Mouse (Mus musculus): ENCODE measurements around the gene Slfn2. TPM values are rescaled to one million over a fixed set of nuclear protein-coding genes. Genes with fewer than 3 reads are reported as not detected.
"Not testable (repeated sequence)": the region's sequence is repeated elsewhere in the genome, so short reads cannot be mapped to it uniquely, and the experiment has no call there.

Slfn2 gene
- 4.5 and 5.5 TPM in 2 replicates for polyA plus RNA-seq (2014; fragmentation: Nextera tagmentation; extraction: Ambion mirVana)

- no peak within 1 kb of the TSS for H3K27ac ChIP-seq (replicated peaks in 1 of 2; ENCODE audit: control insufficient read depth in 1 of 2, insufficient read depth in 1 of 2, low read depth in 2 of 2, low read length in 2 of 2)
- H3K4me3 ChIP-seq (ENCODE audit: control insufficient read depth in 1 of 2, insufficient read depth in 1 of 2, low read depth in 1 of 2, low read length in 2 of 2) = peak within 1 kb of the TSS in 1 of 2 experiments; percentile 0; a peak in 2 of 4 replicates
- ATAC-seq (ENCODE audit: insufficient number of reproducible peaks, insufficient read depth, low FRiP score, low read depth) = no peak
- no peaks in the 10 kb centered on the region for H3K27me3 ChIP-seq (ENCODE audit: control insufficient read depth, insufficient read depth, low read length)
- peak within 1 kb of the TSS; percentile 26; the same call in 1 of the 2 replicates for H3K4me2 ChIP-seq (ENCODE audit: low read length)
- whole genome bisulfite sequencing = 60% methylated on average over 2 of the region's 2 CpGs
- no peaks in the 10 kb centered on the region for H3K9me3 ChIP-seq (ENCODE audit: control insufficient read depth, low read length)
- H3K36me3 ChIP-seq (ENCODE audit: control insufficient read depth, insufficient read depth, low read length) = no peaks in the 10 kb centered on the region
- H3K9ac ChIP-seq (ENCODE audit: low read length) = no peak within 1 kb of the TSS; the same call in 1 of the 2 replicates
- H3K4me1 ChIP-seq (ENCODE audit: control insufficient read depth in 2 of 2, insufficient read depth in 2 of 2, low read length in 2 of 2) = peaks cover 7 to 13% of the 10 kb centered on the region in 2 experiments; a peak in 3 of 4 replicates
Measured at GRCm38 (mm10) chr11:83064946-83065345, at the start of gene Slfn2. Gene Slfn2 (plus strand): TSS chr11:83065112.

- no peaks in the 10 kb centered on the region for H3K9me3 ChIP-seq (ENCODE audit: control insufficient read depth, low read length)
- ATAC-seq (ENCODE audit: insufficient number of reproducible peaks, insufficient read depth, low FRiP score, low read depth) = no peak
- H3K9ac ChIP-seq (ENCODE audit: low read length) = no peak overlapping the region
- no peak overlapping the region for H3K4me3 ChIP-seq (ENCODE audit: control insufficient read depth in 1 of 2, insufficient read depth in 1 of 2, low read depth in 1 of 2, low read length in 2 of 2)
- H3K27ac ChIP-seq (replicated peaks in 1 of 2; ENCODE audit: control insufficient read depth in 1 of 2, insufficient read depth in 1 of 2, low read depth in 2 of 2, low read length in 2 of 2) = no peak overlapping the region
- H3K27me3 ChIP-seq (ENCODE audit: control insufficient read depth, insufficient read depth, low read length) = no peaks in the 10 kb centered on the region
- no peaks in the 10 kb centered on the region for H3K4me1 ChIP-seq (ENCODE audit: control insufficient read depth in 2 of 2, insufficient read depth in 2 of 2, low read length in 2 of 2)
- H3K4me2 ChIP-seq (ENCODE audit: low read length) = no peak overlapping the region
- H3K36me3 ChIP-seq (ENCODE audit: control insufficient read depth, insufficient read depth, low read length) = no peaks in the 10 kb centered on the region
Measured at GRCm38 (mm10) chr11:83016093-83016492, 48.8 kb upstream of the Slfn2 start.

- H3K4me3 ChIP-seq (ENCODE audit: control insufficient read depth in 1 of 2, insufficient read depth in 1 of 2, low read depth in 1 of 2, low read length in 2 of 2); H3K36me3 ChIP-seq (ENCODE audit: control insufficient read depth, insufficient read depth, low read length); H3K9ac ChIP-seq (ENCODE audit: low read length); H3K27me3 ChIP-seq (ENCODE audit: control insufficient read depth, insufficient read depth, low read length); H3K4me2 ChIP-seq (ENCODE audit: low read length); ATAC-seq (ENCODE audit: insufficient number of reproducible peaks, insufficient read depth, low FRiP score, low read depth); H3K9me3 ChIP-seq (ENCODE audit: control insufficient read depth, low read length); H3K4me1 ChIP-seq (ENCODE audit: control insufficient read depth in 2 of 2, insufficient read depth in 2 of 2, low read length in 2 of 2): not testable (repeated sequence)
- WGBS = 60% methylated on average over 18 of the region's 18 CpGs
- 0 out of 4 replicates have a peak overlapping the region, but pooled peaks of 1 of the 2 experiments have one; percentile 9 for H3K27ac ChIP-seq (replicated peaks in 1 of 2; ENCODE audit: control insufficient read depth in 1 of 2, insufficient read depth in 1 of 2, low read depth in 2 of 2, low read length in 2 of 2)
Measured at GRCm38 (mm10) chr11:83019561-83020519, 45.1 kb upstream of the Slfn2 start.

GRCm38 (mm10) chr11:83020621-83021020 lies 44.3 kb upstream of the Slfn2 start, which contains the start of gene Slfn8:
Gene Slfn8 (minus strand): TSS chr11:83020810.
- Histone ChIP-seq H3K9ac (ENCODE audit: low read length) (no peak within 1 kb of the TSS), H3K27me3 (ENCODE audit: control insufficient read depth, insufficient read depth, low read length) (no peaks in the 10 kb centered on the region), H3K27ac (replicated peaks in 1 of 2; ENCODE audit: control insufficient read depth in 1 of 2, insufficient read depth in 1 of 2, low read depth in 2 of 2, low read length in 2 of 2) (0 out of 4 replicates have a peak within 1 kb of the TSS, but pooled peaks of 1 of the 2 experiments have one; percentile 9), H3K4me2 (ENCODE audit: low read length) (no peak within 1 kb of the TSS), H3K9me3 (ENCODE audit: control insufficient read depth, low read length) (no peaks in the 10 kb centered on the region), H3K4me1 (ENCODE audit: control insufficient read depth in 2 of 2, insufficient read depth in 2 of 2, low read length in 2 of 2) (no peaks in the 10 kb centered on the region), H3K36me3 (ENCODE audit: control insufficient read depth, insufficient read depth, low read length) (no peaks in the 10 kb centered on the region), H3K4me3 (ENCODE audit: control insufficient read depth in 1 of 2, insufficient read depth in 1 of 2, low read depth in 1 of 2, low read length in 2 of 2) (no peak within 1 kb of the TSS; a peak in 1 of 4 replicates)
- 76% methylated on average over 5 of the region's 5 CpGs for WGBS
- no peak for ATAC-seq (ENCODE audit: insufficient number of reproducible peaks, insufficient read depth, low FRiP score, low read depth)

GRCm38 (mm10) chr11:83038686-83039085 lies 26.2 kb upstream of the Slfn2 start:
- not testable (repeated sequence) for H3K9me3 ChIP-seq (ENCODE audit: control insufficient read depth, low read length); H3K4me1 ChIP-seq (ENCODE audit: control insufficient read depth in 2 of 2, insufficient read depth in 2 of 2, low read length in 2 of 2); ATAC-seq (ENCODE audit: insufficient number of reproducible peaks, insufficient read depth, low FRiP score, low read depth); H3K4me3 ChIP-seq (ENCODE audit: control insufficient read depth in 1 of 2, insufficient read depth in 1 of 2, low read depth in 1 of 2, low read length in 2 of 2); H3K36me3 ChIP-seq (ENCODE audit: control insufficient read depth, insufficient read depth, low read length); H3K4me2 ChIP-seq (ENCODE audit: low read length); H3K9ac ChIP-seq (ENCODE audit: low read length); H3K27me3 ChIP-seq (ENCODE audit: control insufficient read depth, insufficient read depth, low read length); H3K27ac ChIP-seq (replicated peaks in 1 of 2; ENCODE audit: control insufficient read depth in 1 of 2, insufficient read depth in 1 of 2, low read depth in 2 of 2, low read length in 2 of 2)
- 73% methylated on average over 3 of the region's 3 CpGs for WGBS

GRCm38 (mm10) chr11:83039156-83039555 lies 25.8 kb upstream of the Slfn2 start:
- Histone ChIP-seq H3K9ac (ENCODE audit: low read length) (no peak overlapping the region), H3K4me3 (ENCODE audit: control insufficient read depth in 1 of 2, insufficient read depth in 1 of 2, low read depth in 1 of 2, low read length in 2 of 2) (no peak overlapping the region), H3K9me3 (ENCODE audit: control insufficient read depth, low read length) (no peaks in the 10 kb centered on the region), H3K27me3 (ENCODE audit: control insufficient read depth, insufficient read depth, low read length) (no peaks in the 10 kb centered on the region), H3K4me1 (ENCODE audit: control insufficient read depth in 2 of 2, insufficient read depth in 2 of 2, low read length in 2 of 2) (no peaks in the 10 kb centered on the region), H3K4me2 (ENCODE audit: low read length) (peak overlapping the region; percentile 62; the same call in 1 of the 2 replicates), H3K27ac (replicated peaks in 1 of 2; ENCODE audit: control insufficient read depth in 1 of 2, insufficient read depth in 1 of 2, low read depth in 2 of 2, low read length in 2 of 2) (no peak overlapping the region), H3K36me3 (ENCODE audit: control insufficient read depth, insufficient read depth, low read length) (no peaks in the 10 kb centered on the region)
- 60% methylated on average over 1 of the region's 1 CpGs for WGBS
- ATAC-seq (ENCODE audit: insufficient number of reproducible peaks, insufficient read depth, low FRiP score, low read depth) = no peak

GRCm38 (mm10) chr11:83039796-83040195 lies 25.1 kb upstream of the Slfn2 start:
- Histone ChIP-seq H3K4me1 (ENCODE audit: control insufficient read depth in 2 of 2, insufficient read depth in 2 of 2, low read length in 2 of 2) (no peaks in the 10 kb centered on the region), H3K27me3 (ENCODE audit: control insufficient read depth, insufficient read depth, low read length) (no peaks in the 10 kb centered on the region), H3K9me3 (ENCODE audit: control insufficient read depth, low read length) (no peaks in the 10 kb centered on the region), H3K4me2 (ENCODE audit: low read length) (peak overlapping the region; percentile 62), H3K9ac (ENCODE audit: low read length) (no peak overlapping the region), H3K4me3 (ENCODE audit: control insufficient read depth in 1 of 2, insufficient read depth in 1 of 2, low read depth in 1 of 2, low read length in 2 of 2) (peak overlapping the region; percentile 12 to 21; a peak in 2 of 4 replicates), H3K27ac (replicated peaks in 1 of 2; ENCODE audit: control insufficient read depth in 1 of 2, insufficient read depth in 1 of 2, low read depth in 2 of 2, low read length in 2 of 2) (no peak overlapping the region), H3K36me3 (ENCODE audit: control insufficient read depth, insufficient read depth, low read length) (no peaks in the 10 kb centered on the region)
- no peak for ATAC-seq (ENCODE audit: insufficient number of reproducible peaks, insufficient read depth, low FRiP score, low read depth)
- WGBS = 11% methylated on average over 19 of the region's 19 CpGs
